Mouse (Mus musculus): ENCODE data around the gene Gm11634. TPM values are rescaled to one million over a fixed set of nuclear protein-coding genes. Genes with fewer than 3 reads are reported as not detected.
"Not testable (repeated sequence)": the region's sequence is repeated elsewhere in the genome, so short reads cannot be mapped to it uniquely, and the experiment has no call there.

The Gm11634 gene
- polyA plus RNA-seq, 1 experiment from 2014 or later, result not detected

DNA sequence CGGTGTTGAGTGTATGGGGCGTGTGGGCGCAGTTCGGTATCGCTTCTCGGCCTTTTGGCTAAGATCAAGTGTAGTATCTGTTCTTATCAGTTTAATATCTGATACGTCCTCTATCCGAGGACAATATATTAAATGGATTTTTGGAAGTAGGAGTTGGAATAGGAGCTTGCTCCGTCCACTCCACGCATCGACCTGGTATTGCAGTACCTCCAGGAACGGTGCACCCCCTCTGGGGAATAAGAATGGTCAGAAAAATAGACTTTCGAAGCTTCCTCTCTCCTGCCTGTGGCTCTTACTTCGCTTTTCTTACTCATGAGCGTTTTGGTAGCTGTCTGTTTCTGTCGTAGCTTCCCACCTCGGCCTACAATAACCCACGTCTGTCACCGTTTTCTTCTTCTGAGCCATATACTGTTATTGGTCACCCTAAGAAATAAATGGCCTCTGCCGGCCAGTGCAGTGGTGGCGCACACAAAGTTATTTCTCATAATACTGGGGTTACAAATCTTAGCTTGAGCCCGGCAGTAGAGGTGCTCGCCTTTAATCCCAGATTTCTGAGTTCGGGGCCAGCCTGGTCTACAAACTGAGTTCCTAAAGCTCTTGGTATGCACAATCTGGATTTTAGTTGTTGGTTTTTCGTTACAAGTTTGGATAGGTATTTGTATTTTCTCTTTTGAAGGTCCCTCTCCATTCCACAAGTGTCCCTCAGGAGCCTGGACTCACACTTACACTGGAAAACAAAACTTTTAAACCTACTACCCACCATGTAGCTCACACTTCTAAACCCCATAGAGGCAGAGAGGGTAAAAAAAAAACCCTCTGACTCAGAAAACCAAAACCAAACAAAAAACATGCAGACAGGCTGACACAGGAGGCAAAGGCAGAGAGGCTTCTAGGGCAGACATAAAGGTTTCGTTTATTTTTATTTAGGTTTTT, 42.9 kb upstream of the Gm11634 start:
- not testable (repeated sequence) for H3K27me3 ChIP-seq (ENCODE audit: control insufficient read depth, insufficient read depth, low read length); H3K36me3 ChIP-seq (replicated peaks; ENCODE audit: control insufficient read depth, insufficient read depth, low read depth, low read length); H3K9ac ChIP-seq (replicated peaks; ENCODE audit: low read length); H3K9me3 ChIP-seq (replicated peaks; ENCODE audit: control insufficient read depth, low read length); H3K4me1 ChIP-seq (ENCODE audit: control insufficient read depth, insufficient read depth, low read length); H3K4me3 ChIP-seq (ENCODE audit: low read depth, low read length); H3K4me2 ChIP-seq (ENCODE audit: low read depth, low read length)
- peak overlapping the region; percentile 52; the same call in 1 of the 2 replicates for H3K27ac ChIP-seq (replicated peaks; ENCODE audit: low read depth, low read length)
- 8% methylated on average over 13 of the region's 26 CpGs for WGBS
- ATAC-seq (replicated peaks; ENCODE audit: insufficient number of reproducible peaks, low FRiP score, low TSS enrichment, low read depth) (peak; percentile 84), DNase-seq (ENCODE audit: low spot score) (peak; percentile 79)

DNA sequence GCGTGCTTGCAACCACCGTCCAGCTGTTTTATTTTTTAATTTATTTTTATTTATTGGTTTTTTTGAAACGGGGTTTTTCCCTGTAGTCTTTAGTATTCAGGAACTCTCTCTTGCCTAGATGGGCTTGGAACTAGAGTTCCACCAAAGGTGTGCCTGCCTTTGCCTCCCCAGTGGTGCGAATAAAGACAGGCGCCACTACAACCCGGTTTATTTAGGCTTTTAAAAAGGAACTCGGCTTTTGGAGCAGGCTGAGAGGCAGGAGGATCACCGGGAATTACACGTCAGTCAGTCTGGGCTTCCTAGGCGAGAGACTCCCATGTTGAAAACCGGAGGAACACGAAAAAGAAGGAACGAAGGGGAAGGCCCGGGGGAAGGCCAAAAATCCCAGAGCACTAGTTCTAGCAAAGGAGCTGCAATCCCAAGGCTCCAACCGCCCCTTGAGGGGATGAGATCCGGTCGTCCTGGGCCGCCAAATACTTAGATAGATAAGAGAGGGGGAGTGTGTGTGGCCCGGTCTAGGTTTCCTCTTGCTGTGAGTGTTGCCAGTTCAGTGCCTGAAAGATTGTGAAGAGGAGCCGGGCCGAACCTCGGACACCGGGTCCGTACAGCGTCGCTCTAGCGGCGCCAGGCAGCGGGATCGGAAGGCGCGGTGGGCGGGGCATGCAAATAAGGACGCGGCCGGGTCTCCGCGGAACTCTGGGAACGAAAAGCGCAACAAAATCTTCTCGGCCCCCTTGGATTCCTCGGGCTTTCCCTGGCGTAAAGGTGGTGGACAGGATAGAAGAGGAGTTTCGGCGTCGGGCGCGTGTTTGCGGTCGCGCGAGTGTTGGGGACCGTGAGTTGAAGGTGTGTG, 42.0 kb upstream of the Gm11634 start:
- Histone ChIP-seq H3K9ac (replicated peaks; ENCODE audit: low read length) (peak overlapping the region; percentile 22), H3K27ac (replicated peaks; ENCODE audit: low read depth, low read length) (peak overlapping the region; percentile 52; the same call in 1 of the 2 replicates), H3K4me2 (ENCODE audit: low read depth, low read length) (peak overlapping the region; percentile 28), H3K4me3 (ENCODE audit: low read depth, low read length) (peak overlapping the region; percentile 15; the same call in 1 of the 2 replicates)
- 6% methylated on average over 49 of the region's 53 CpGs for WGBS
- ATAC-seq (replicated peaks; ENCODE audit: insufficient number of reproducible peaks, low FRiP score, low TSS enrichment, low read depth) (peak; percentile 64), DNase-seq (ENCODE audit: low spot score) (peak; percentile 77)
- H3K9me3 ChIP-seq (replicated peaks; ENCODE audit: control insufficient read depth, low read length); H3K36me3 ChIP-seq (replicated peaks; ENCODE audit: control insufficient read depth, insufficient read depth, low read depth, low read length); H3K27me3 ChIP-seq (ENCODE audit: control insufficient read depth, insufficient read depth, low read length); H3K4me1 ChIP-seq (ENCODE audit: control insufficient read depth, insufficient read depth, low read length): not testable (repeated sequence)

DNA sequence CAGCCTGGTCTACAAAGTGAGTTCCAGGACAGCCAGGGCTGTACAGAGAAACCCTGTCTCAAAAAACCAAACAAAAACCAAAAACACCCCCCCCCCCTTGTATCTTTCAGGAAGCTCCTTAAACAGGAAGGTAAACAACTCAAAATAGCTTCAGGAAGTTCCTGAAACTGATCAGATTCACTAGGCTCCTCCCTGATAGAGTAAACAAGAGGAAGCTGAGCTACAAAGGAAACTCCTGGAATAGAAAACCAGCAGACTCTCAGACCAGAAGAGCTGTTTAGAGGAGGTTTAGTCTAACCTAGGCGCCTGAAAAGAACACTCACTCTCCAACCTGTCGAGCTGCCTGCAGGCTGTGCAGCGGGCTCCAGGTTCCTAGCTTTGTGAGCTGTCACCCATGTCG, 40.7 kb upstream of the Gm11634 start:
- Histone ChIP-seq H3K4me3 (ENCODE audit: low read depth, low read length) (no peak overlapping the region), H3K27ac (replicated peaks; ENCODE audit: low read depth, low read length) (no peak overlapping the region), H3K27me3 (ENCODE audit: control insufficient read depth, insufficient read depth, low read length) (no peaks in the 10 kb centered on the region), H3K36me3 (replicated peaks; ENCODE audit: control insufficient read depth, insufficient read depth, low read depth, low read length) (no peaks in the 10 kb centered on the region; the same call in 1 of the 2 replicates), H3K4me1 (ENCODE audit: control insufficient read depth, insufficient read depth, low read length) (no peaks in the 10 kb centered on the region), H3K9ac (replicated peaks; ENCODE audit: low read length) (no peak overlapping the region), H3K4me2 (ENCODE audit: low read depth, low read length) (no peak overlapping the region), H3K9me3 (replicated peaks; ENCODE audit: control insufficient read depth, low read length) (no peaks in the 10 kb centered on the region)
- DNase-seq (ENCODE audit: low spot score), result no peak
- ATAC-seq (replicated peaks; ENCODE audit: insufficient number of reproducible peaks, low FRiP score, low TSS enrichment, low read depth), result no peak
- WGBS, result 86% methylated on average over 4 of the region's 4 CpGs

DNA sequence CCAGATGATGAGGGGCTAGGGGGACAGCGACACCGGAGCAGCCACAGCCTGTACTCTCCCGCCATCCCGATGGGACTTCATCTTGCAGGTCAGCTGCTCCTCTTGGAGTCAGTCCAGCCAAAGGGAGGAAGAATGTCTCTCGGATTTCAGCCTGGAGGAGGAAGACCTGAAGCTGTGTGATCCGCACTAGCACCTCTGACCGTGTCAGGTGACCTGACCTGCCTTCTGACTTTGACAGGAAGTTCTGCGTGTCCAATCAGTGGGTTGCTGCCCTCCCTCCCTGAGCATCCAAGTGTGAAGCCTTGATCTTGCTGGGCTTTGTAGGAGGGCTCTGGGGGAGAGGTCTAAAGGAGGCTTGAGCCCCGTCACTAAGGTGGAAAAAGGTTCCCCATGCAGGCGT, 36.6 kb upstream of the Gm11634 start:
- ATAC-seq (replicated peaks; ENCODE audit: insufficient number of reproducible peaks, low FRiP score, low TSS enrichment, low read depth), result no peak
- Histone ChIP-seq H3K27ac (replicated peaks; ENCODE audit: low read depth, low read length) (no peak overlapping the region), H3K4me1 (ENCODE audit: control insufficient read depth, insufficient read depth, low read length) (no peaks in the 10 kb centered on the region), H3K4me3 (ENCODE audit: low read depth, low read length) (no peak overlapping the region), H3K4me2 (ENCODE audit: low read depth, low read length) (no peak overlapping the region), H3K9ac (replicated peaks; ENCODE audit: low read length) (no peak overlapping the region), H3K27me3 (ENCODE audit: control insufficient read depth, insufficient read depth, low read length) (no peaks in the 10 kb centered on the region), H3K9me3 (replicated peaks; ENCODE audit: control insufficient read depth, low read length) (no peaks in the 10 kb centered on the region), H3K36me3 (replicated peaks; ENCODE audit: control insufficient read depth, insufficient read depth, low read depth, low read length) (no peaks in the 10 kb centered on the region; the same call in 1 of the 2 replicates)
- DNase-seq (ENCODE audit: low spot score), result no peak
- WGBS, result 69% methylated on average over 10 of the region's 10 CpGs

DNA sequence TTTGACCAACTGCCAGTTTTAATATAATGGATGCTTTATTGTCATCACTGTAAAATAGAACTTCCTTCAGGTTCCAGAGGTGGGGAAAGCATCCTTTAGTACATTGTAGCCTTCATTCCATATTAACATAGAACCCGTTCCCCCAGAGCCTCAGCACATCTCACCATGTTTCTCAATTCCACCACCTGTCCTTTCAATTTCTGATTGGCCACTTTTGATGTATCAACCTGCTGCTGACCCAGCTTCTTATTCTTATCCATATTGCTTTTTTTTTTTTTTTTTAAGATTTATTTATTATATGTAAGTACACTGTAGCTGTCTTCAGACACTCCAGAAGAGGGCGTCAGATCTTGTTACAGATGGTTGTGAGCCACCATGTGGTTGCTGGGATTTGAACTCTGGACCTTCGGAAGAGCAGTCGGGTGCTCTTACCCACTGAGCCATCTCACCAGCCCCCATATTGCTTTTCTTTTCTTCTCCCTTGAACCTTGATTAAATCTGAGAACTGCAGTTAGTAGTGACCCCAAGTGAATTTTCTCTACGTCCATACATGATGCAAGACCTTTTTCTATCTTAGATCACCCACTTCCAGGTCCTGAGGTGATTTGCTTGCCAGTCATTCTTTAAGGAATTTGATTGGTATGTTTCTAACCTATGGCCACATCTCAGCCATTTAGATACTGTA, 29.8 kb upstream of the Gm11634 start:
- H3K4me1 ChIP-seq (ENCODE audit: control insufficient read depth, insufficient read depth, low read length); H3K27ac ChIP-seq (replicated peaks; ENCODE audit: low read depth, low read length); ATAC-seq (replicated peaks; ENCODE audit: insufficient number of reproducible peaks, low FRiP score, low TSS enrichment, low read depth); H3K36me3 ChIP-seq (replicated peaks; ENCODE audit: control insufficient read depth, insufficient read depth, low read depth, low read length); H3K27me3 ChIP-seq (ENCODE audit: control insufficient read depth, insufficient read depth, low read length); DNase-seq (ENCODE audit: low spot score); H3K9me3 ChIP-seq (replicated peaks; ENCODE audit: control insufficient read depth, low read length); H3K9ac ChIP-seq (replicated peaks; ENCODE audit: low read length): not testable (repeated sequence)
- H3K4me3 ChIP-seq (ENCODE audit: low read depth, low read length), result peak overlapping the region; percentile 31
- peak overlapping the region; percentile 50 for H3K4me2 ChIP-seq (ENCODE audit: low read depth, low read length)
- 68% methylated on average over 4 of the region's 5 CpGs for WGBS

DNA sequence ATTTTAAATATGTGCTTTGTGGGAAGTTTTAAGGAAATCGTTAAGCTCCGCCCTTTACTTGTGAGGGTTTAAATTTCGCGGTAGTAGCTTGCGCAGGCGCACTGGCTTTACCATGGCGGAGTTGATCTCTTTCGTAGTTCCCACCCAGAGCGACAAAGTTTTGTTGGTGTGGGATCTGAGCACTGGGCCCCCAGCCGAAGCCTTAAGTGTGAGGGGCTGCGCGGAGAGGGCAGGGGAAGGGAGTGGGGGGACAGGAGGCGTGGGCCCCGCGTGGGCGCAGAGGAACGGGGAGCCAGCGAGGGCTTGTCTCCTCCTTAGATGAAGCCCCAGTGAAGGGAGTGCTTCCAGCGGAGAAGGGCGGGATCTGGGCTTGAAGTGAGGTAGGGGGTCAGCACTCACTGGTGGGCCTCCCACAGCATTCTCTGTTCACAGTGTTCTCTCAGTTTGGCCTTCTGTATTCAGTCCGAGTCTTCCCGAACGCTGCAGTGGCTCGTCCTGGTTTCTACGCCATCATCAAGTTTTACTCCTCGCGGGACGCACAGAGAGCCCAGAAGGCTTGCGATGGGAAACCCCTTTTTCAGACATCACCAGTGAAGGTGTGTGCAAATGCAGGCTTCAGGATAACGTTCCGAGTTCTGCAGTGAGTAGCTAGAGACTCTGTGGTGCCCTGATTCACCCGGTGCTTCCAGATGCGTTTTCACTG, 29.0 kb upstream of the Gm11634 start:
- peak overlapping the region; percentile 50 for H3K4me2 ChIP-seq (ENCODE audit: low read depth, low read length)
- DNase-seq (ENCODE audit: low spot score) (no peak), ATAC-seq (replicated peaks; ENCODE audit: insufficient number of reproducible peaks, low FRiP score, low TSS enrichment, low read depth) (no peak; the same call in none of the 2 replicates)
- WGBS, result under 1% methylated on average over 33 of the region's 33 CpGs
- H3K36me3 ChIP-seq (replicated peaks; ENCODE audit: control insufficient read depth, insufficient read depth, low read depth, low read length), result no peaks in the 10 kb centered on the region
- no peaks in the 10 kb centered on the region for H3K9me3 ChIP-seq (replicated peaks; ENCODE audit: control insufficient read depth, low read length)
- H3K27me3 ChIP-seq (ENCODE audit: control insufficient read depth, insufficient read depth, low read length), result no peaks in the 10 kb centered on the region
- H3K4me1 ChIP-seq (ENCODE audit: control insufficient read depth, insufficient read depth, low read length), result no peaks in the 10 kb centered on the region
- peak overlapping the region; percentile 64 for H3K9ac ChIP-seq (replicated peaks; ENCODE audit: low read length)
- H3K4me3 ChIP-seq (ENCODE audit: low read depth, low read length), result peak overlapping the region; percentile 31
- peak overlapping the region; percentile 89 for H3K27ac ChIP-seq (replicated peaks; ENCODE audit: low read depth, low read length)

Data from embryonic facial prominence, embryonic 11.5 days (tissue).